Mouse (Mus musculus) myocyte (in vitro differentiated cells): ENCODE measurements around the gene Triobp.

Experiments
- MAX ChIP-seq: IDR thresholded peaks from one replicate; pipeline ENCODE4 v1.6.1; 2011; ENCODE audit warnings: low read depth, mild to moderate bottlenecking, control low read depth
- MYOD1 ChIP-seq, 3 experiments: IDR thresholded peaks; one replicate each; pipeline ENCODE4 v1.6.1; 2011; ENCODE audit warnings: control low read depth in 2 of 3, low read depth in 2 of 3, mild to moderate bottlenecking in 2 of 3, moderate library complexity in 1 of 3; ENCODE audit not compliant: insufficient read length in 2 of 3, control insufficient read depth in 1 of 3
- POLR2A ChIP-seq: IDR thresholded peaks from one replicate; pipeline ENCODE4 v1.6.1; 2011; ENCODE audit warnings: low read depth, mild to moderate bottlenecking, control low read depth, moderate library complexity; ENCODE audit not compliant: insufficient read length
- POLR2AphosphoS2 ChIP-seq: IDR thresholded peaks from one replicate; pipeline ENCODE4 v1.6.1; 2011; ENCODE audit warnings: low read depth, control low read depth; ENCODE audit not compliant: insufficient read length
- SRF ChIP-seq: IDR thresholded peaks from one replicate; pipeline ENCODE4 v1.6.1; 2011; ENCODE audit warnings: low read depth; ENCODE audit not compliant: control insufficient read depth, insufficient read length
- TCF12 ChIP-seq: IDR thresholded peaks from one replicate; pipeline ENCODE4 v1.6.1; 2011; ENCODE audit warnings: mild to moderate bottlenecking, control low read depth; ENCODE audit not compliant: poor library complexity, insufficient read depth, severe bottlenecking
- USF1 ChIP-seq: IDR thresholded peaks from one replicate; pipeline ENCODE4 v1.6.1; 2011; ENCODE audit warnings: low read depth, mild to moderate bottlenecking, control low read depth, moderate library complexity

- no peak for TF ChIP-seq POLR2A
- no peak for TF ChIP-seq MAX
- TF ChIP-seq TCF12, result no peak
- TF ChIP-seq USF1, result no peak
- TF ChIP-seq MYOD1 (IDR thresholded peaks at IDR 0.05; ENCODE audit: control insufficient read depth in 1 of 3, insufficient read length in 2 of 3, low read depth in 2 of 3), result no peak
- TF ChIP-seq SRF, result no peak
- TF ChIP-seq POLR2AphosphoS2, result no peak
Measured at GRCm38 (mm10) chr15:78957021-78957420, 9.5 kb downstream of the Triobp start.
